In the genomic region with DNA sequence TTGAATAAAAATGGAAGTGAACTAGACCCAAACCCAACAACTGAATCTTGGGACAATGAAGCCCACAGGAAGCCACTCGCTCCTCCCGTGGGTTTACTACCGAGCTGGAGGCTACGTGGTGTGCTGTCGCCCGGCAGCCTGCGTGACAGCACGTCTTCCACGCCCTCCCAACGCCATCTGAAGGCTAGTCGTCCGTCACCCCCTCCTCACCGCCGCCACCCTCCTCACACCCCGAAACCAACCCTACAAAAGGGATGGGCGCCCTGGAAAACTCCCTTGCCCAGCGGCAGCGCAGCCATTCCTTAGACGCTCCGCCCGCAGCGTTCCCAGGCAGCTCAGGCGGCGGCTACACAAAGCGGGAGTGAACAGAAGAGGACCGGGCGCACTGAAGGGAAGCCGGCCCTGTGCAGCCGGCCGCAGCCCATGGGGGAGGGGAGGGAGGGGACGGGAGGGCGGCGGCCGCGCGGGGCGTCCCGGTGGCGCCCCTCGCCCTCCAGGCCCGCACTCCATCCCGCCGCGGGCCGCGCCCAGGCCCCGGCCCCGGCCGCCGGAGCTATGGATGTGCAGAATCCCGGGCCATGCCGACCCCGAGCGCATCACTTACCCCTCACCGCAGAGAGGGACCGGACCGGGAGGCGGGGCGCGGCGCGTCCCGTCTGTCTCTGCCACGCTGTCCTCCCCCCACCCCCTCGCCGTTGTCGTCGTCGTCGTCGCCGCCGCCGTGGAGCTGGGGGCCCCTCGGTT, we compare ENCODE assay signal across 8 mouse cellular contexts. TPM values are rescaled to one million over a fixed set of nuclear protein-coding genes. Genes with fewer than 3 reads are reported as not detected.
DNase-seq lines count a peak whose midpoint lies in the region; ATAC-seq and TF ChIP-seq lines count a peak whose summit lies in the region.

No protein-coding gene starts in this region.

- H3K4me1 ChIP-seq in embryonic facial prominence, embryonic 12.5 days = peaks cover 19% of the 10 kb centered on the region; the same call in 1 of the 2 replicates
- peaks cover 4% of the 10 kb centered on the region for H3K4me1 ChIP-seq in heart, adult 2 months (ENCODE audit: control insufficient read depth, insufficient read depth, low read length)
- peaks cover 15% of the 10 kb centered on the region for H3K4me1 ChIP-seq in liver, embryonic 11.5 days (replicated peaks; ENCODE audit: control insufficient read depth, insufficient read depth, low read length)

- H3K4me2 ChIP-seq in embryonic facial prominence, embryonic 12.5 days (replicated peaks) = peak overlapping the region; percentile 75
- peak overlapping the region; percentile 88 for H3K4me2 ChIP-seq in liver, embryonic 11.5 days
- H3K4me2 ChIP-seq in myocyte (ENCODE audit: low read depth) = peak overlapping the region; percentile 86

- H3K79me2 ChIP-seq in heart, adult 2 months (replicated peaks; ENCODE audit: control insufficient read depth, insufficient read depth, low read length) = no peaks in the 10 kb centered on the region; the same call in 1 of the 2 replicates
- peaks cover 70% of the 10 kb centered on the region for H3K79me2 ChIP-seq in myocyte (ENCODE audit: control insufficient read depth, insufficient read depth)

- peak overlapping the region; percentile 94 for H3K4me3 ChIP-seq in embryonic facial prominence, embryonic 12.5 days
- H3K4me3 ChIP-seq in heart, adult 2 months = peak overlapping the region; percentile 77
- peak overlapping the region; percentile 91 for H3K4me3 ChIP-seq in liver, embryonic 11.5 days (ENCODE audit: low read depth, low read length)
- peak overlapping the region; percentile 79 for H3K4me3 ChIP-seq in myocyte

- peak; percentile 38 for ATAC-seq in embryonic facial prominence, embryonic 12.5 days (ENCODE audit: insufficient number of reproducible peaks, insufficient read depth, low FRiP score, low TSS enrichment)
- peak; percentile 60 for ATAC-seq in liver, embryonic 11.5 days (replicated peaks; ENCODE audit: low FRiP score)

- TF ChIP-seq CTCF in heart, adult 2 months (IDR thresholded peaks at IDR 0.05) = no peak

- under 1% methylated on average over 64 of the region's 75 CpGs for WGBS in embryonic facial prominence, embryonic 12.5 days
- under 1% methylated on average over 73 of the region's 75 CpGs for WGBS in heart, adult 2 months
- WGBS in liver, embryonic 11.5 days = 0% methylated on average over 59 of the region's 75 CpGs

- H3K27me3 ChIP-seq in embryonic facial prominence, embryonic 12.5 days = no peaks in the 10 kb centered on the region
- H3K27me3 ChIP-seq in heart, adult 2 months (ENCODE audit: control insufficient read depth, insufficient read depth, low read length) = no peaks in the 10 kb centered on the region
- no peaks in the 10 kb centered on the region for H3K27me3 ChIP-seq in liver, embryonic 11.5 days (replicated peaks; ENCODE audit: control insufficient read depth, insufficient read depth, low read length)
- no peaks in the 10 kb centered on the region for H3K27me3 ChIP-seq in myocyte (ENCODE audit: control insufficient read depth, insufficient read depth, insufficient read length)

- intact Hi-C loops in heart, adult 2 months (cut with DNase I) = loop anchor here (2.0 kb wide), 1 partner anchor 15 kb away; no protein-coding TSS in a partner anchor

- H3ac ChIP-seq in myocyte (ENCODE audit: control insufficient read depth, insufficient read length) = peak overlapping the region; percentile 85

- TF ChIP-seq EP300 in heart, adult 2 months (IDR thresholded peaks at IDR 0.05; ENCODE audit: insufficient read depth, low read depth, low read length) = no peak

- peak; percentile 68 for DNase-seq in 3T3-L1 (ENCODE audit: low read depth, low spot score)
- peak; percentile 81 for DNase-seq in adrenal gland, postnatal 14 days
- peak; percentile 84 to 86 for DNase-seq in heart, adult 2 months
- peak; percentile 57 for DNase-seq in kidney, adult 9 months
- DNase-seq in liver, embryonic 11.5 days (ENCODE audit: low spot score) = peak; percentile 77
- peak; percentile 51 to 57 for DNase-seq in spleen, postnatal 36 days (ENCODE audit: low spot score in 2 of 2)

- peak overlapping the region; percentile 90 for H3K9ac ChIP-seq in embryonic facial prominence, embryonic 12.5 days
- peak overlapping the region; percentile 75 for H3K9ac ChIP-seq in heart, adult 2 months (ENCODE audit: low read depth, low read length)
- H3K9ac ChIP-seq in liver, embryonic 11.5 days (ENCODE audit: low read depth, low read length) = peak overlapping the region; percentile 81

- peak overlapping the region; percentile 93 for H3K27ac ChIP-seq in embryonic facial prominence, embryonic 12.5 days
- H3K27ac ChIP-seq in heart, adult 2 months = peak overlapping the region; percentile 98
- H3K27ac ChIP-seq in liver, embryonic 11.5 days (ENCODE audit: low read depth, low read length) = peak overlapping the region; percentile 91

- H3K9me3 ChIP-seq in embryonic facial prominence, embryonic 12.5 days = no peaks in the 10 kb centered on the region
- no peaks in the 10 kb centered on the region for H3K9me3 ChIP-seq in liver, embryonic 11.5 days (ENCODE audit: control insufficient read depth, low read length)

- TF ChIP-seq POLR2A in heart, adult 2 months (IDR thresholded peaks at IDR 0.05; ENCODE audit: insufficient read depth, low read depth, low read length) = peak; percentile 65; the same call in 1 of the 2 replicates
- TF ChIP-seq POLR2A in myocyte (IDR thresholded peaks at IDR 0.05; ENCODE audit: insufficient read length, low read depth) = peak; percentile 76

- no peaks in the 10 kb centered on the region for H3K36me3 ChIP-seq in embryonic facial prominence, embryonic 12.5 days
- H3K36me3 ChIP-seq in heart, adult 2 months (ENCODE audit: control insufficient read depth, insufficient read depth, low read length) = peaks cover 5% of the 10 kb centered on the region; the same call in 1 of the 2 replicates
- no peaks in the 10 kb centered on the region for H3K36me3 ChIP-seq in liver, embryonic 11.5 days (ENCODE audit: control insufficient read depth, insufficient read depth, low read length)
- H3K36me3 ChIP-seq in myocyte (ENCODE audit: control insufficient read depth, insufficient read depth) = no peaks in the 10 kb centered on the region

TF ChIP-seq in myocyte, 11 proteins besides CTCF, POLR2A, EP300 and RAD21:
- TF ChIP-seq SRF (IDR thresholded peaks at IDR 0.05; ENCODE audit: control insufficient read depth, insufficient read length, low read depth) (no peak), MYOD1 (IDR thresholded peaks at IDR 0.05; ENCODE audit: control insufficient read depth in 1 of 3, insufficient read length in 2 of 3, low read depth in 2 of 3) (peak in 1 of 3 experiments; percentile 9), MYOG (IDR thresholded peaks at IDR 0.05; ENCODE audit: control insufficient read depth in 1 of 3, insufficient read depth in 1 of 3, insufficient read length in 2 of 3, low read depth in 2 of 3) (peak in 1 of 3 experiments; percentile 8), USF1 (IDR thresholded peaks at IDR 0.05; ENCODE audit: low read depth) (no peak), TCF3 (IDR thresholded peaks at IDR 0.05; ENCODE audit: insufficient read length, low read depth) (no peak), POLR2AphosphoS2 (IDR thresholded peaks at IDR 0.05; ENCODE audit: insufficient read length, low read depth) (peak; percentile 80), TCF12 (IDR thresholded peaks at IDR 0.05; ENCODE audit: insufficient read depth, poor library complexity, severe bottlenecking) (no peak)

RNA-seq across cellular contexts. Expression of gene Cep170, which starts 0.4 kb away (rescaled TPM):
- 32.0 and 42.4 TPM in 2 replicates for total RNA-seq in adrenal gland, postnatal 14 days (2021)
- polyA plus RNA-seq in embryonic facial prominence, embryonic 12.5 days (2016; fragmentation: Nextera tagmentation; extraction: Ambion mirVana) = 44.8 and 48.3 TPM in 2 replicates
- total RNA-seq in heart, adult 2 months (2021) = 10 to 100 TPM; 17.8 to 22.9 TPM
- 5.8 and 9.5 TPM in 2 replicates for polyA plus RNA-seq in heart, adult 2 months (2012; rRNA removed)
- polyA plus RNA-seq in liver, embryonic 11.5 days (2014; fragmentation: Nextera tagmentation; extraction: Ambion mirVana) = 17.5 and 18.6 TPM in 2 replicates
- polyA plus RNA-seq in myocyte (2012; fragmentation: generic; extraction: Trizol) = 15.4 TPM

RNA-seq across cellular contexts. Expression of gene Sdccag8, which starts 1.0 kb away (rescaled TPM):
- total RNA-seq in adrenal gland, postnatal 14 days (2021) = 6.9 and 9.3 TPM in 2 replicates
- polyA plus RNA-seq in embryonic facial prominence, embryonic 12.5 days (2016; fragmentation: Nextera tagmentation; extraction: Ambion mirVana) = 17.0 and 19.3 TPM in 2 replicates
- 1 to 10 TPM; 3.5 to 4.6 TPM for total RNA-seq in heart, adult 2 months (2021)
- 2.6 and 4.1 TPM in 2 replicates for polyA plus RNA-seq in heart, adult 2 months (2012; rRNA removed)
- 9.4 and 11.7 TPM in 2 replicates for polyA plus RNA-seq in liver, embryonic 11.5 days (2014; fragmentation: Nextera tagmentation; extraction: Ambion mirVana)
- polyA plus RNA-seq in myocyte (2012; fragmentation: generic; extraction: Trizol) = 8.4 TPM

Comparison
In these comparisons a context has a peak if more than half of its experiments do, and no peak if none do; other contexts are left out.
1. Peak in every context shown above with its lines: DNase-seq, ATAC-seq, H3K4me3 ChIP-seq and H3K27ac ChIP-seq.